Mouse (Mus musculus) retina, postnatal 1 day (tissue): ENCODE measurements at regions not wholly inside any gene's neighbourhood (a gene's known extent, or its start where the extent isn't known, plus 50 kb on each side); places are given as distances from the start of the nearest gene placed in this dataset.

Experiments
- DNase-seq: peaks from one replicate; pipeline ENCODE4 v3.0.0-alpha.2; 2012

DNA sequence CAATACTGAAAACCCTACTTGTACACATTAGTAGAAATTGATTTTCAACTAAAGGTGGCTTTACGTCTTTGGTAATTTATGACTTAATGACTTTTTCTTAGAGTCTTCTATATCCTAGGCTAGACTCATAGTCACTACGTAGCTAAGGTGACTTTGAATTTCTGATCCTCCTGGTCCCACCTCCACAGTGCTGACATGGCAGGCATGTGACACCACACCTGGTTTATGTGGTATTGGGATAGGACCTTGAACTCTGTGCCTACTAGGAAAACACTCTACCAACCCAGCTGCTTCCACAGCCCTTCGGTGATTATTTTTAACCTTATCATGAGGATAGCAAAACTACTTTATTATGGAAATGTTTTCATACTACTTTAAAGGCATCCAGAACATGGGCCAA is 51.5 kb upstream of the D7Ertd443e start:
- DNase-seq: no peak

DNA sequence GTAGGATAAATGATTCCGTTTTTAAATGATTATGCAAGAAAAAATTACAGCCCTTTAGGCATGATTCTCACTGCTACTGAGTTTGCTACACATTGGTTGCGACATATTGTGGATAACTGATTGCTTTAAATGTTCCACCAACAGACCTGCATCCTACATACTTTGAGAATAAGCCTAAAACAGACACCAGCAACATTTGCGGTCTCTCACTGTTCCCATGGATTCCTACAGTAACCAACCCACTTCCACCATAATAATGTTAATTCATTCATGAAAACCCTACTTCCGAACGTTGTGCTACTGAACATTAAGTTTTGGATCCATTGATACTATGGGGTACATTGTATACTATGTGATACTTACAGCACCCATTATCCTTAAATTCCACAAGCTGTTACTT is 53.8 kb upstream of the D7Ertd443e start:
- DNase-seq: no peak

DNA sequence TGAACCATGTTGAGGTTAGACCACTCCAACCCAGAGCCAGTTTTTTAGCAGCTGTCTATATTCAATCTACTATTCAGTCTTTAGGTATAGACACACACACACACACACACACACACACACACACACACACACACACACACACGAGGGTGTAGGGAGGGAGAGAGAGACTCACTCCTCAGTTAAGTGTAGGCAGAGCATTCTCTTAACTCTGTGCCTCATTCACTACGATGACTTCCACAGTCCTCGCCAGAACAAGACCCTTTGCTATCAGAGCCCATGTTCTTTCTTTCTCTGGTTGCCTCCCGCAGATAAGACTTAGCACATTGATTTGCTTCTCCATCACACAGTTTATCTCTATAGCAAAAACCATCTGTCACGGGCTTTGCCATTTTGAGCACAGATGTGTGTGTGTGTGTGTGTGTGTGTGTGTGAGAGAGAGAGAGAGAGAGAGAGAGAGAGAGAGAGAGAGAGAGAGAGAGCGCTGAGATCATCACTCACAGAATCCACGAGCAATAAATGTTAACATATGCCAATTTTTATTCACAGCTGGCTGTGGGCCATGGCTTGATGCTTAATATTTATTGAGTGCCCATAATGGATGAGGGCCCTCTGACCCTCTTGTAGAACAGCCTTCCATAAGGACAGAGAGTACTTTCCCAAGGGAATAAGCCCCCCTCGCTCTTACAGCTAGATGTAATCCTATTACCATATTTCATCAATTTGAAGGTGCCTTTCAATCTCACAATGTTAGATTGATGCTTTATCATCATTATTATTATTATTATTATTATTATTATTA is 59.7 kb upstream of the D7Ertd443e start:
- no peak for DNase-seq

DNA sequence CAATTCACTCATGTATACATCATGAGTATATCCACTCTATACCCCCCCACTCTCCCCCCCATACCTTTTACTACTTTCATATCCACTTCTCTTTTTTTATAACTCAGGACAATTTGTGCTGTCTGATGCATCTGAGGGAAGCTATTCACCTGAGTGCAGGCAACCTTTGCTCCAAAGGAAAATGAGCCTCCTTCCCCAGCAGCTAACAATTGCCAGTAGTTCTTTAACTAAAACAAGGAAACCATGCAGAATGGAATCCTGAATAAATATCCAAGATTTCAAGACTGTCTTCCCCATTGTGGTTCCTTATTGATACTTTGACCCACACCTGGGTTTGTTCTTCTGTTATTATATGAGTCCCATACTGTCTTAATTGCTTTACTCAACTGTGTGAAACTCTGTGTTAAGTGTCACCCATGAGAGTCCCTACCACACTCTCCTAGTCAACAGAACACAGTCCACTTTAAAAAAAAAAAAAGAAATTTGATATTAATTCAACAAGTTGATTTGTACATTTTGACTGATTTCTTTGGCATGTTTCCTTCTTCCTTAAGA is 62.3 kb upstream of the D7Ertd443e start:
- no peak for DNase-seq

DNA sequence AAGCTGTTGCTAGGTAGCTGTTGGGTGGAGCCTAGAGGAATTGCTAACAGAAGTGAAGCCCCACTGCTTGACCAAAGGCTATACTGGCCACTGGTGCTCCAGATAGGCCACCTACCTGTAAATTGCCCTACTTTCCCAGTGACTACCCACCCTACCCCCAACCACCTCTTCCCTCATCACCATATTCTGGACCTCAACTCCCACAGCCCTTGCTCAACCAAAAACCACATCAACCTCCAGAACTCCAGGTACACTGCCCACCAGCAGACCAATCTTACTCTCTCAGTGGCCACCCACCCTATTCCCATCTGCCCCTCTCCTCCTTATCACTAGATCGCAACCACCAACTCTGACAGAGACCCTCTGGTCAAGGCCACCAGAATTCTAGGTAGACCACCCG is 63.4 kb upstream of the D7Ertd443e start:
- DNase-seq: no peak

DNA sequence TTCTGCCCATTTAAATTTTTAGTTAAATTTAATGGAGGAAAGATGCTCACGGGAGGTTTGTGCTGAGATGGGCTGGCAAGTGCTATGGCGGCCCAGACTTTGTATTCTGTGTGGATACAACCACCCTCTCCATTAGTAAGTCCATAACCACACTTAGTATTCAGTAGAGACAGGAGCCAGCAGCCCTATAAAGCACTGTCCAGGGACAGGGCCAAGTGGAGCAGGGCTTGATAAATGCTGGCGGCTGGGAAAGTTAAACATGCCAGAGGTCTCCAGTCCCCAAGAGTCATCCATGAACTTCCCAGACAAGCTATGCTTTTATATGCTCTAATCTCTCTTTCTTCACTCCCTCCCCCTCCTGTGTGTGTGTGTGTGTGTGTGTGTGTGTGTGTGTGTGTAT is 77.2 kb upstream of the D7Ertd443e start:
- DNase-seq: no peak

DNA sequence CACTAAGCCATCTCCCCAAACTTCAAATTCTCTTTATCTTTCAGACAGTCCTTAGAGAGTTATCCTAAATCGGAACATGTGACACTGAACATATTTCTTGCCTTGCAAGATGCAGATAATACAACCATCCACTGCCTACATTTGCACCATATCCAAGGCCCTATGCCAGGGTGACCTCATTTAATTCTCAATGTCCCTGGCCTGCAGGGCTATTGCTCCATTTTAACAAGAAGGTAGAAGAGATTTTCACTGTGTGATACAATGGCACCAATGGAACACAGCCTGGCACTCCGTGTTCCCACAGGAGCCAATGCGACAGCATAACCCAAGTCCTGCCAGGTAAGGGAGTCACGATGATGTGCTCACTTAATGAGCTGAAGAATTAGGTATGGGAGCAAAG is 77.9 kb upstream of the D7Ertd443e start:
- no peak for DNase-seq

DNA sequence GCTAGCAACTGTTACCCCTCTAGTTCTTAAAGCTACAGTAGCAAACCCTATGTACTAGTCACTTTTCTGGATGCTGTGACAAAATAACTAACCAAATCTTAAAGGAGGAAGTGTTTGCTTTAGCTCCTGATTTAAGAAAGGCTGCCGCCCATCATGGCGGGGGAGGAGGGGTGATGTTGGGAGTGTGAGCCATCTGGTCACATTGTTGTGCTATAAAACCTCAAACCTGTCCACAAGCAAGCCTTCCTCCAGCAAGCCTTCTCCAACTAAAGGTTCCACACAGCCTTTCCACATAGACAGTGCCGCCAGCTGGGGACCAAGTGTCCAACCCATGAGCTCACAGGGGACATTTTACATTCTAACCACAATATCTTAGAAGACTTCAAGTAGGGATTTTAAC is 81.8 kb upstream of the D7Ertd443e start:
- DNase-seq: no peak

DNA sequence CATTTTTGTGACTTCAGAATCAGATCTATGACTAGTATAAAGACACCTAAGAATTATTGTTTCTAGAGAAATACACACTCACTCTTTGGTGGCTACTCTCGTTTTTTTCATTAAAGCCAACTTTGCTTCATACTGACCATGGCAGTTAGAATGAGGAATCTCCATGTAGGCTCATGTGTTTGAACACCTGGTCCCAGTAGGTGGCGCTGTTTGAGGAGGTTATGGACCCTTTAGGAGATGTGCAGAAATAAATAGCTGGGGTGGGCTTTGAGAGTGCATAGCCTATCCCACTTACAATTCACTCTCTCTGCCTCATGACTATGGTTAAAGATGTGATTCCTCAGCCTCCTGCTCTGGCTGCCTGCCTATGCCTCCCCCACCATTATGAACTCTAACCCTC is 85.8 kb upstream of the D7Ertd443e start:
- DNase-seq: peak; percentile 55

DNA sequence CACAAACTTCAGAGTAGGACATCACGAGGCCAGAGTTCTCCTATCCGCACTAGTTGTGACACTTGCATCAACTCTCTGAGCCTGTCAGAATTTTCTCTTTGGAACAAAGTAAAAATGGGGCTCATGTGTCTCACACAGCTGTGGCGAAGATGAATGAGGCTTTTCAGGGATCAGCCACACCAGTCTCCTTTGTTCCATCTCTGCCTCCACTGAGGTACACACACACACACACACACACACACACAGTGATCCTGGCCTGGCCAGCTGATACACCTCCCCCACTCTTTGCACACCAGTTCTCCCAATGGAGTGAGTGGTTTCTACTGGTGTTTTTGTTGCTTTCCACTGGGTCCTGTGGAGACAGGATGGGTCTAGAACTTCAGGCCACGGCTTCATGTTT is 105.9 kb upstream of the D7Ertd443e start:
- DNase-seq: no peak

DNA sequence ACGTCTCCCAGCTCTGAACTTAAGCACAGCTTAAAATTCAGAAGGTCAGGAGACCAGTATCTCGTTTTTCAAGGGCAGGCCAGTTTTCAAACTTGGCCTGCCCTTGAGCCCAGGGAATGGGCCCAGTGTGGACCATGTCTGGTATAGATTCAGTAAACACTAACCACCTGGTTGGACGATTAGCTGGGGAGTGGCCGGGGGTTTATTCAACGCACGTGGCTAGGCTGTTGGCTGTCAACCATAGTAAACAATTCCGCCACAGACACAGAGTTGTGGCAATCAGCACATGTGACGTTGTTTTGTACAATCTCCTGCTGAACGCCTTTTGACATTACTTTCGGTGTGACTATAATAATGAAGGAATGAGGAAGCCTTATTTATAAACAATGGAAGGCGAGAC is 111.8 kb upstream of the D7Ertd443e start:
- no peak for DNase-seq

DNA sequence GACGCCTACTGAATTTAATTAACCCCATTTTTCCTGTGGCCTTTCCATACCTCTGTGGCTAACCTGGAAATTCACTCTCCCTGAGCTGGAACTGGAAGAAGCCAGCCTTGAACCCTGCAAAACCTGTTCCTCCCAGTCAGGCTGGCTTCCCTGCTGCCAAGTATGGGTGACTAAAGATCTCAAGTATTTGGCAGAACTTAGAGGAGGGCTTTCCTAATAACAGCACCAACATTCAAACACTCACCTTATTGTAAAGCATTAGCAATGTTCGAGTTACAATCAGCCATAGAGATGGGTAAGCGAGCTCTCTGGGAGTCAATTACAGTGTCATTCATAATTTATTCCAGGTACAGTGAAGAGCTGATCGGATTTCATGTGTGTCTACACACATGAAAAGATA is 112.4 kb upstream of the D7Ertd443e start:
- DNase-seq: no peak

DNA sequence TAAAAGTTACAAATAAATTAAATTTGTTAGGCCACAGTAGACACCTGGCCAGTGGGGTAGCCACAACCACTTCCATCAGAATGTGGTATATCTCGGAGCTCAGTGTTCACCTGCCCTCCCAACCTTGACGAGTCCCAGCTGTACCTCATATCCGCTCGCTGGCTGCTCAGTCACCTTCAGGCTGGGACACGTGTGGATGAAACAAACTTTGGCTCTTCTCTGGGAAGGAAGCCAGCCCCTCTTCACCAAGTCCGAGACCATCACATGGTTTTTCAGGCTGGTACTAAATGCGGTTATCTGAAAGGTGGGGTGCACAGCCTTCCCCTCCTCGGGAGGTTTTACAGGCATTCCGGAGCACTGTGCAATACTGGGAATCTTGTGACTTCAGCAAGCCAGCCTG is 113.3 kb upstream of the D7Ertd443e start:
- DNase-seq: no peak

DNA sequence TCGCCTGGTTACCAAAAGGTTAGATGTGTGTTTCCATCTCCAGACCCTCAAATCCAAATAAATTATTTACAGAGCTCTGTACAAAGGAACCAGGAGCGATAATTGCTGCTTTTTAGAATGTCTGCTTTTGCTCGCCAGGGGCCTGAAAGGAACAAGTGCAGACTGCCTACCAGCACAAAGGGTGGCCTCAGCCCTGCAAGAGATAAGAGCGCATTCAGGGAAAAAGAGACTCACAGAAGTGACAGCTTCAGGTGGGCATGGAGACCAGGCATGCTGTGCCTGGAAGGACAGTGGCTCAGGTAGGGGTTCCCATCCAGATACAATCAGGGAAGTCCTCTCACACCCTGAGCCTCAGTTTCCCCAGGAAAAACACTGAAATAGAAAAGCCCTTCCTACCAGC is 114.0 kb upstream of the D7Ertd443e start:
- DNase-seq: no peak

DNA sequence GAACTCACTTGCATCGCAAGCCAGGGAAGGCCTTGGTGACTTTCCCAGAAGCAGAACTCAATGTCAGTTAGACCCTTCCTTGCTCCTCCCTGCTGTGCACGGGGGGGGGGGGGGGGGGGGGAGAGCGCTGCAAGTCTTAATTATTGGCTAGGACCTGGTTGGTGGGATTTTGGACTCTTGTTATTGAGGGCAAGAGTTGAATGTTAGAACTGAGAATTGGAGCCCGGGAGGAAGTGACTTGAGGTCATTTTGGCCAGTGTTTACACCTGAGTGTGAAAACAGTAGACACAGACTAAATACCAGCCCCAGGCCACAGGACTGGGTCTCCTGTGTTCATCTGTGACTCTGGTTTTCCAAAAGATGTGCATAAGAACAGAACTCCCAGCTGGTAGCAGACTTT is 114.7 kb upstream of the D7Ertd443e start:
- DNase-seq: no peak

DNA sequence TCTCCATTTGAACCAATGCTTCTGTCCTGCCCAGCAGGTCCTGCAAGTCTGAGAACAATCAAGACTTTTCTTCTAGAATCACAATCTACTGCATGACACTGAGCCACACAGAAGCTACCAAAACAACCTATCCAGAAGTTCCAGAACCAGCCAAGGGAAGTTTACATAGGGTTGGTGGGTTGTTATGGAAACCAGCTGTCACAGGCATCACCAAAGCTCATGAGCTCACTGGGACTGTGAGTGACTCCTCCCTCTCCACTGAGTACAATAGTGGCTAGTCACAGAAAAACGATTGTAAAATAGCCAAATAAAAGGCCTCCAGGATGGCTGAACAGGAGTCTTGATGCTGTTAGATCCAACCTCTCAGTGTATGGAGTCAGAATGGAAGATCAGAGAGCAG is 115.6 kb upstream of the D7Ertd443e start:
- DNase-seq: peak; percentile 44

DNA sequence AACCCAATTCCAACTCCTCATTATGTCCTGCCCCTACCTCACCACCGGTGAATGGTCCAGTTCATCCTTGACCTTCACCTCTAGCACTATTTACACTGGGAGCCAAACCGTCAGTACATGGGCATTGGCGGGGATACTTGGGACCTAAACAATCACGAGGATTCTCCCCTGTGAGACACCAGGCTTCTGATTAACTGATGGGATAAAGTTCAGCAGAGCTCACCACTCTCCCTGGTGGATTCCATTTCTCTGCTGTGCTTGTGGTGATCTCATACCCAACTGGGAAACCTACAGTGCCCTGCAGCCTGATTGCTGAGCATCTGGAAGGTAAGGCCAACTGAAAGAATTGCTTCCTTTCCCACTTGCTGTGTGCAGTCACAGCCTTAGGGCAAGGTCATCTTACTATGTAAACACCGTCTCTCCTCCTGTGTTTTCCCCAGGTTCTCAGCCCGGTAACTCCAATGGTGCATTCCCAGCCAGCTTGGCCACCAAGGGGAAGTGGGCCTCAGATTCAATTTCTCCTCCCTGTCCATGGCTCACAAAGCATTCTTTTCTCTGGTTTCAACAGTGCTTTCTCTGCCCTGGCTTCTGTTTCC is 125.0 kb upstream of the D7Ertd443e start:
- no peak for DNase-seq

DNA sequence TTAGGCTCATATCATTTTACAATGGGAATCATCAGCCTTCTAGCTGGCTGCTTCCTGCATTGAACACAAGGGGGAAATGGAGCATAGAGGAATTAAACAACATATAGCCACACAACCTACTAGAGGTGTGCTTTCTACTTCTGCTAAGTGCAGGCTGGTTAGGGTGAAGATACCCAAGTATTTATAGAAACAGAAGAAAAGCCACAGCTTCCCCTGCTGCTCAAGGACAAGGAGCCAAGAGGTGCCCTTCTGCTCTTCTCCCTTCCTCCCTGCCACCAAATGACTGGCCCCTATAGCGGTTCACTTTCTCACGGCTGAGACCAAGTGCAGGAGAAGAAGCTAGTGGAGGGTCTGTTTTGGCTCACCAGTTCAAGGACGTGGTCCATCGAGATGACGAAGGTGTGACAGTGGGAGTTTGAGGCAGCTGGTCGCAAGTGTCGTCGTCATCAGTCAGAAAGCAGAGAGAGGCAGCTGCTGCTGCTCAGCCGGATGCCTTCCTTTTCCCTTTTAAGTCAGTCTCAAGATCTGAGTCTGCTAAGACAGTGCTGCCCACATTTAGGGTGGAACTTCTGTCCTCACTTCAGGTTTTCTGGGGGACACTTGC is 134.0 kb upstream of the D7Ertd443e start:
- DNase-seq: no peak

DNA sequence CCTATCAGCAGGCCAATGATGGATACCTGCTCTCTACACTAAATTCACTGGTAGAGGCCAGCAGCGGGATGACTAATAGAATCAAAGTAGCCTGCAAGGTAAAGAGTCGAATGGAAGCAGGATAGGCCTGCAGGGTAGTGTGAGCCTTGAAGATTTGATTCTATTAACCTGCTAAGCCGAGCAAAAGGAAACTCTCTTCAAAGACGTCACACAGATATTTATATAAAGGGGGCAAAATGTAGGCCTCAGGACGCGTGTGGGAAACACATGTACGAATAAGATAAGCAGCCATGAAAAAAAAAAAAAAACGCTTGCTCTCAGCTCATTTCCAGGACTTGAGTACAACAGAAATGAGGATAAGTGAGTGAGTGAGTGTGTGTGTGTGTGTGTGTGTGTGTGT is 138.4 kb upstream of the D7Ertd443e start:
- no peak for DNase-seq

DNA sequence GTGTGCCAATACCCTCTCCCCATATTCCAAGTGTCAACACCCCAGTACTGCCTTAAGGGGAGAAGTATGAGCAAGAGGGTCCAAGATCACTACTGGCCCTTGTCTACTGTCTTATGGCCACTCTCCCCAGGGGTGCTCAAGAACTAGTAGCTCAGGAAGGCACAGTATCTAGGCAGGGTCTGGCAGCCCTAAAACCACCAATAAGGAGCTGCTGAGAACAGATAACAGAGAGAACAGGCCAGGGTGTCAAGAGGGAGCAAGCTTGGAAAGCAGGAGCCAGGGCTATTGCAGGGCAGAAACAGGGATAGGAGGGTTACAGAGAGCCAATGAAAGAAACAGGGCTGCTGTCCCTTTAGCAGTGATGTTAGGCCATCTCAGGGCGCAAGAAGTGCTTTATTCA is 139.6 kb upstream of the D7Ertd443e start:
- no peak for DNase-seq

DNA sequence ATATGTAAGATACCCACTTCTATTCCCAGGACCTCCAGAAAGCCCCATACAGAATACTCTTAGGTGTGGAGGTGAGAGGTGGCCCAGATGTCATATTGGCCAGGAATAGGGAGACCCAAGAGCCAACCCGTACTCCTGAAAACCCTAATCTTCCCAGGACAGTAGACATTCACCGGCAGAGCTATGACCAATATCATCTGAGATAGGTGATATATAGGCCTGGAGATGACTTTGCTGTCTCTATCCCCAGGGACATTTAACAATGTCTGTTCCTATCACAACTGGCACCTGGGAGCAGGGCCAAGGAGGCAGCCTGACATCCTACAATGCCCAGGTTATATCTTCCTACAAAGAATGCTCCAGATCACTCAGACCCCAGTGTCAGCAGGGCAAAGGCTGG is 140.0 kb upstream of the D7Ertd443e start:
- no peak for DNase-seq

DNA sequence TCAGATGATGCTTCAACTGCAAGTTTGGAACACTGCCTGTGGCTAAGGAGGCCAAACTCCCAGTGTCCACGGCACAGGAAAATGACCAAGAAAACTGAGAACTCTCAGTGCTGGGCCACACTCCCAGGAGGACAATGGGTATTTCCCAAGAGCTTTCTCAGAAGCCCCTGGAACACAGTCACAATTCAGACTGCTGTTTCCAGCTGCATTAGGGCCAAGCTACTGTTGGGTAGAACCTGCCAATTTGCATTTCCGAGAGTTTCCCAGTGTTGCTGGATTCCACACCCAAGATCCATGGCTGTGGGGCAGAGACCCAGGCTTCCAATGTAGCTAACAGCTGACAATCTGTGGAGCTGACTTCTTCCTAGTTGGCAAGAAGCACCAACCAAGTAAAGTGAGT is 141.9 kb upstream of the D7Ertd443e start:
- no peak for DNase-seq

DNA sequence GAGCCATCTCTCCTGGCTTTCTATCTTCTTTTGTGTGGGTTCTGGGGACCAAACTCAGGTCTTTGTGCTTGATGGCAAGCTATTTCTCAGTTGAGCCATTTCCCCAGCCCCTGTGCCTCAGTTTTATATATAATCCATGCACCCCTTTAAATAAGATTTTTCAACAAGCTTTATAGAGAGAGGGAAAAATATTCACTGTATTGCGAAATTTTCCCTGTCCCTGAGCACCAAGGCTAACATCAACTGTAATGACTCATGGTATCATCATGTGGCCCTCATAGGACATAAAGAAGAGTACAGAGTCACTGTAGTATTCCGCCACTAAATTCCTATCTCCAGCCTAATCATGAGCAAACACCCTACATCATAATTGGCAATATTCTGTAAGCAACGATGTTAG is 142.4 kb upstream of the Dock1 start:
- DNase-seq: no peak

DNA sequence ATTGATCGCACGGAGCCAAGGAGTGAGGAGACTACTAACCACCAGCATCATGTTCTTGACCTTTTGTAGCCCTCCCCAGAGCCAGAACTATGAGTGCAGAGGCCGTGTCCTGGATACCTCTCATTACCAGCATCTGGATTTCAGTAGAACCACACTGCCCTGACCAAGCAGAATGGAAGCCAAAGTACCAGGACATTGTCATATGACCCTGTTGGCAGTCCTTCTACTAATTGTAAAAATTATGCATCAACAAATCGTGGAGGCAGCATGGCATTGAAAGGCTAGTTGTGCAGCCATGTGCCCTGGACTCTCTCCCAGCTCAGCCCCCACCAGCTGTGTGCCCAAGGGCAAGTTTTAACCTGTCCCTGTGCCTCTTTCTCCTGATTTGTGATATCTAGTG is 135.6 kb upstream of the Dock1 start:
- no peak for DNase-seq
